Mouse (Mus musculus): ENCODE data around the gene Slc35g2. TPM values are rescaled to one million over a fixed set of nuclear protein-coding genes. Genes with fewer than 3 reads are reported as not detected.

Gene Slc35g2
- total RNA-seq (2012; rRNA removed) = not detected in 2 replicates
- total RNA-seq (2014; rRNA removed) = not detected in 2 replicates
- 0.74 TPM in 1 of 2 replicates, not detected in the other for polyA plus RNA-seq (2012; ENCODE audit: insufficient read length, low read depth)

- dilution Hi-C loops (cut with MboI; ENCODE audit: extremely low pct_ligation_motif_present, extremely low pct_unique_long_range_greater_than_20kb, low sequenced_read_pairs) = no loop called here
- H3K27me3 ChIP-seq (replicated peaks) = no peaks in the 10 kb centered on the region
Measured at GRCm38 (mm10) chr9:100570626-100571233, at the start of gene Slc35g2. Gene Slc35g2, minus strand, starts transcription at chr9:100571090.

GRCm38 (mm10) chr9:100616947-100617346 is 46.1 kb upstream of the Slc35g2 start:
- Histone ChIP-seq H3K9me3 (replicated peaks; ENCODE audit: low read length) (no peaks in the 10 kb centered on the region), H3K79me2 (replicated peaks; ENCODE audit: control insufficient read depth, extremely low read depth, insufficient read depth, poor library complexity, severe bottlenecking) (no peaks in the 10 kb centered on the region), H3K9ac (ENCODE audit: insufficient read depth, low read depth) (no peak overlapping the region), H3K4me3 (replicated peaks in 1 of 3; ENCODE audit: low read depth in 2 of 3, low read length in 2 of 3, poor library complexity in 1 of 3) (no peak overlapping the region), H3K27me3 (replicated peaks) (no peaks in the 10 kb centered on the region), H3K27ac (ENCODE audit: insufficient read depth, low read depth) (no peak overlapping the region), H3K4me1 (ENCODE audit: control insufficient read depth in 1 of 2, insufficient read depth in 2 of 2) (no peaks in the 10 kb centered on the region), H3K4me2 (ENCODE audit: insufficient read depth, low read depth, poor library complexity, severe bottlenecking) (no peak overlapping the region), H3K36me3 (replicated peaks in 1 of 2; ENCODE audit: control insufficient read depth in 1 of 2, insufficient read depth in 1 of 2, low read length in 1 of 2) (no peaks in the 10 kb centered on the region)
- DNase-seq (ENCODE audit: extremely low read depth) = no peak
- no peak for TF ChIP-seq JUND (conservative IDR thresholded peaks at IDR 0.05; ENCODE audit: low read depth, low read length)
- TF ChIP-seq MYC (IDR thresholded peaks at IDR 0.05; ENCODE audit: low read depth, low read length) = no peak
- no peak for TF ChIP-seq E2F4 (IDR thresholded peaks at IDR 0.05; ENCODE audit: insufficient replicate concordance, low read depth, low read length)
- TF ChIP-seq ZC3H11A (IDR thresholded peaks at IDR 0.05; ENCODE audit: low read depth, low read length) = no peak
- no peak for TF ChIP-seq USF1 (IDR thresholded peaks at IDR 0.05; ENCODE audit: low read depth, low read length)
- TF ChIP-seq NRF1 (IDR thresholded peaks at IDR 0.05; ENCODE audit: low read depth, low read length) = no peak
- no peak for TF ChIP-seq IRF4 (IDR thresholded peaks at IDR 0.05; ENCODE audit: low read depth, low read length)
- no peak for TF ChIP-seq MAX (IDR thresholded peaks at IDR 0.05; ENCODE audit: low read length)
- TF ChIP-seq EP300 (IDR thresholded peaks at IDR 0.05; ENCODE audit: low read length) = no peak
- TF ChIP-seq POLR2A (IDR thresholded peaks at IDR 0.05; ENCODE audit: low read depth, low read length) = no peak
- no peak for TF ChIP-seq ETS1 (conservative IDR thresholded peaks at IDR 0.05; ENCODE audit: low read depth, low read length)
- no peak for TF ChIP-seq CHD2 (IDR thresholded peaks at IDR 0.05; ENCODE audit: low read length)
- TF ChIP-seq CTCF (conservative IDR thresholded peaks at IDR 0.05 in 1 of 2, IDR thresholded peaks at IDR 0.05 in 1 of 2; ENCODE audit: low read depth in 2 of 2, low read length in 2 of 2) = no peak
- no peak for TF ChIP-seq MAFK (IDR thresholded peaks at IDR 0.05; ENCODE audit: insufficient replicate concordance, low read length)
- no peak for TF ChIP-seq SMC3 (IDR thresholded peaks at IDR 0.05; ENCODE audit: low read depth, low read length)
- TF ChIP-seq ELF1 (IDR thresholded peaks at IDR 0.05; ENCODE audit: low read depth, low read length) = no peak
- TF ChIP-seq HCFC1 (IDR thresholded peaks at IDR 0.05; ENCODE audit: low read depth, low read length) = no peak
- dilution Hi-C loops (cut with MboI; ENCODE audit: extremely low pct_ligation_motif_present, extremely low pct_unique_long_range_greater_than_20kb, low sequenced_read_pairs) = no loop called here
- in situ Hi-C loops (cut with MboI; ENCODE audit: low pct_ligation_motif_present, low pct_unique_long_range_greater_than_20kb, low sequenced_read_pairs) = no loop called here

More at GRCm38 (mm10) chr9:100570626-100571233, at the start of gene Slc35g2:
- Histone ChIP-seq H3K79me2 (replicated peaks; ENCODE audit: control insufficient read depth, extremely low read depth, insufficient read depth, poor library complexity, severe bottlenecking) (no peaks in the 10 kb centered on the region), H3K4me2 (ENCODE audit: insufficient read depth, low read depth, poor library complexity, severe bottlenecking) (no peak within 1 kb of the TSS), H3K9me3 (replicated peaks; ENCODE audit: low read length) (peaks cover 5% of the 10 kb centered on the region), H3K27ac (ENCODE audit: insufficient read depth, low read depth) (no peak within 1 kb of the TSS), H3K36me3 (replicated peaks in 1 of 2; ENCODE audit: control insufficient read depth in 1 of 2, insufficient read depth in 1 of 2, low read length in 1 of 2) (no peaks in the 10 kb centered on the region), H3K4me3 (replicated peaks in 1 of 3; ENCODE audit: low read depth in 2 of 3, low read length in 2 of 3, poor library complexity in 1 of 3) (no peak within 1 kb of the TSS), H3K4me1 (ENCODE audit: control insufficient read depth in 1 of 2, insufficient read depth in 2 of 2) (no peaks in the 10 kb centered on the region), H3K9ac (ENCODE audit: insufficient read depth, low read depth) (no peak within 1 kb of the TSS)
- DNase-seq (ENCODE audit: extremely low read depth) = no peak
- TF ChIP-seq ZKSCAN1 (IDR thresholded peaks at IDR 0.05; ENCODE audit: borderline replicate concordance, low read depth, low read length) (no peak), MYC (IDR thresholded peaks at IDR 0.05; ENCODE audit: low read depth, low read length) (no peak), ELF1 (IDR thresholded peaks at IDR 0.05; ENCODE audit: low read depth, low read length) (no peak), ZMIZ1 (IDR thresholded peaks at IDR 0.05; ENCODE audit: low read depth, low read length) (no peak), E2F4 (IDR thresholded peaks at IDR 0.05; ENCODE audit: insufficient replicate concordance, low read depth, low read length) (no peak), TCF12 (IDR thresholded peaks at IDR 0.05; ENCODE audit: low read depth, low read length) (no peak), ZNF384 (IDR thresholded peaks at IDR 0.05; ENCODE audit: low read depth, low read length) (no peak), USF1 (IDR thresholded peaks at IDR 0.05; ENCODE audit: low read depth, low read length) (no peak), GABPA (IDR thresholded peaks at IDR 0.05; ENCODE audit: insufficient replicate concordance, low read depth, low read length) (no peak), POLR2AphosphoS2 (IDR thresholded peaks at IDR 0.05; ENCODE audit: low read depth, low read length) (no peak)
- in situ Hi-C loops (cut with MboI; ENCODE audit: low pct_ligation_motif_present, low pct_unique_long_range_greater_than_20kb, low sequenced_read_pairs) = no loop called here
